Mouse (Mus musculus): ENCODE data around the gene Car7. TPM values are rescaled to one million over a fixed set of nuclear protein-coding genes. Genes with fewer than 3 reads are reported as not detected.

The Car7 gene
- polyA plus RNA-seq (2012; rRNA removed; ENCODE audit: low replicate concordance): 6.9 and 25.1 TPM in 2 replicates

DNA sequence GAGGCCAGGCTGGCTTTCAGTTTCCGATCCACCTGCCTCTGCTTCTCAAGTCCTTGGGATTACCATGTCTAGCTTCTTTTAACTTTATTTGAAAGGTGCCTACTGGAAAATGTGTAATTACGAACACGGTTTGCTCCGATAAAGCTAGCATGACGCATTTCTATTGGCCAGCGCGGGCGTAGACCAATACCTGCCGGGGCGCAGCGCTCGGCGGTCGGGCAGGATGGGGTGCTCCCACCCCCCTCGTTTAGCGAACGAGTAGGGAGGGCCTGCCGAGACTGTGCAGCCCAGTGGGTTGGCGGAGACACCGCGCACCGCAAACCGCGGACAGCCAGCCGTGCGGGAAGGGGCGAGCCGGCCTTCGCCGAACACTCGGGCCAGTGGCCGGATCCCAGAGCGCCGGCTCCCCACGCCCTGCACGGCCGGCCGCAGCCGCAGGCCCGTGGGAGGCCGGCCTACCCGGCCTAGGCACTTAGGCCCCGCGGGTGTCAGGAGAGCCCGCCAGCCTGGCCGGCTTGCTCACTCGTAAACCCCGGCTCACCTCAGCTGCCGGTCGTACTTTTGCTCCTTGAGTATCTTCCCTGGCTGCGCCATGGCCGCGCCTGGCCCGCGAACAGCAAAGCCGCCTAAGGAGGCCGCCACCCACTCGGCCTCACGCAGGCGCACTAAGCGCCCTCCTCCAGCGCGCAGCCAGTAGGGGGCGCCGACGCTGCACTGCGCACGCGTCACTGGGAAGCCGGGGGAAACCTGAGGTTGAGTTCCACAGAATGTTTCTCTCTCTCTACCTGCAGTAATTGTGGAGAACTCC lies at the start of gene Car7, which contains the start of gene Nae1:
Car7 (plus strand) TSS at position 719 of the 808 bp plus-strand sequence.
Nae1 (minus strand) TSS at position 667 of the 808 bp plus-strand sequence.

DNA sequence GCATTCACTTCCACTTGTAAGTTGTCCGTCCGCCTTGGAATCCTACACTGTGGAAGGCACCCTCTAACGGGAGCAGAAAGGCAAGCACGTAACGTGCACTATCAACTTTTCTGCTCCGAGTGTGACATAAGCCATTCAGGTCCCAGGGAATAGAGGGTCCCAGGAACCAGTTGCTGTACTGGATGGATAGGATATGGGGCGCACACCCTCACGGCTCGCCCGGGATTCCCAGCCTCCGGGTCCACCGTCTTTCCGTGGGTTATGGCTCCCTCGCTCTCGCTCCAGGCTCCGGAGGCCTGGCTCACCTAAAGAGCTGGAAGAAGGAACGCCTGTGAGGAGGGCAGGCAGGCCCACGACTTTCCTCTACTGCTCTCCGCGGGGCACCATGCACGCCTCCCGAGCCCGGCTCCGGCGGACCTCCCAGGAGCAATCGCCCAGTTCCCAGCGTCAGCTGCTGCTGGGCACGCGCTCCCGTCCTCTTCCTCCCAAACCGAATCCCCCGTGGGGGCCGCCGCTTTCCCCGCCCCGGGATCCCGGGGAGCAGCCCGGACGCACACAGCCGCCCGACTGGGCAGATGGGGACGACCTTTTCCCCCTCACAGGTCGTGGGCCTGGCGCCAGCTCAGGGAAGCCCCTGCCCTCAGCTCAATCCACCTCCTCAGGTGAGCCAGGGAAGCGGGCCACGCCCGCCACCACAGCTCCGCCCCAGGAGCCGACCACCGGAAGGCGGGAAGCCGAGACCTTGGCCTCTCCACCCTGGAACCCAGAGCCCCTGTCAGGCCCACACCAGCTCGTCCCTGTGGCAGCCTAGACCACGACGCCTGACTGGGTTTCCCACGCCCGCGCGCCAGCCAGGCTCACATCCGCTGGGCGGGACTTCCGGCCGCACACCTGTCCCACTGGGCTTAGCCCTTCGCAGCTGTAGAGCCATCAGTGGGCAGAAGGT lies 25.2 kb upstream of the Car7 start, which contains the start of gene Terb1:
Terb1 (minus strand) TSS at position 850 of the 946 bp plus-strand sequence.

DNA sequence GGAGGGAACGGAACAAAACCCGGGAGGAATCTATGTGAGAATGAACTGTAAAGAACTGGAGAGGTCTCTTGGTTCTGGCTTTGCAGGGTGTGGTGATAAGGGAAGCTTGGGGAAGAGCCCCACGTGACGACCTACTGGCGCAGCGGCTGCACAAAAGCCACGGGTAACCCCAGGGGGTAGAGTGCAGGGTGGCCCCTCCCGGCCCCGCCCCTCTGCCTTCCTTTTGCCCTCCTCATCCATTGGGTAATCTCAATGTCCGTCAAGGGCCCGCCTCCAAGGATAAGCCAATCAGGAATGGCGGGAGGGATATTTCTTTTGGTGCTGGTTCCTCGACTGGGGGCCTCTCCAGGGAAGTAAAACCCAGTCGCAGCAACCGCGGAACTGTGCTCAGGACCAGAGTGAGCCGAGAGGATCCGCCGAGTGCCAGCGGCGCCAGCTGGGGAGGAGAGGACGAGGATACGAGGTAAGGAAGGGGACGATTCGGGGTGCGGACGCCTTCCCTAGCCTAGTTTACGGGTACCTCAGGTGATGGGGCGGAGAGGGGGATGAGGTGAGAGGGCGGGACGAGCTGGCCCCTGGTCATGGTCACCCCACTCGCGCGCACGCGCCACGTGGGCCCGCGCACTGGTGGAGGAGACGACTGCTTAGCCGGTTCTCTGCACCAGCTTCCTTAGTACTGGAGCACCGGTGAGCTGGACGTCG lies 56.8 kb downstream of the Car7 start, which contains the start of gene Pdp2:
Pdp2 (plus strand) TSS at position 319 of the 702 bp plus-strand sequence.

Other genes starting within 250 kb of the Car7 start
- not detected in 2 replicates for gene Cmtm2a, start 241.5 kb upstream of the Car7 start, polyA plus RNA-seq (2012; rRNA removed; ENCODE audit: low replicate concordance)
- not detected in 2 replicates for gene Gm45711, start 224.6 kb upstream of the Car7 start, polyA plus RNA-seq (2012; rRNA removed; ENCODE audit: low replicate concordance)
- gene Cmtm1, start 224.5 kb upstream of the Car7 start, polyA plus RNA-seq (2012; rRNA removed; ENCODE audit: low replicate concordance): not detected in 2 replicates
- not detected in 2 replicates for gene Gm11020, start 213.1 kb upstream of the Car7 start, polyA plus RNA-seq (2012; rRNA removed; ENCODE audit: low replicate concordance)
- not detected in 2 replicates for gene Cmtm2b, start 212.5 kb upstream of the Car7 start, polyA plus RNA-seq (2012; rRNA removed; ENCODE audit: low replicate concordance)
- 149 and 286 TPM in 2 replicates for gene Cmtm3, start 195.3 kb upstream of the Car7 start, polyA plus RNA-seq (2012; rRNA removed; ENCODE audit: low replicate concordance)
- gene Cmtm4, start 138.9 kb upstream of the Car7 start, polyA plus RNA-seq (2012; rRNA removed; ENCODE audit: low replicate concordance): 12.0 and 20.6 TPM in 2 replicates
- gene Dync1li2, start 91.6 kb upstream of the Car7 start, polyA plus RNA-seq (2012; rRNA removed; ENCODE audit: low replicate concordance): 26.5 and 32.8 TPM in 2 replicates
- gene Terb1, start 24.8 kb upstream of the Car7 start, polyA plus RNA-seq (2012; rRNA removed; ENCODE audit: low replicate concordance): not detected in 2 replicates
- 12.8 and 19.6 TPM in 2 replicates for gene Nae1, start 52 bp upstream of the Car7 start, polyA plus RNA-seq (2012; rRNA removed; ENCODE audit: low replicate concordance)
- gene Pdp2, start 56.8 kb downstream of the Car7 start, polyA plus RNA-seq (2012; rRNA removed; ENCODE audit: low replicate concordance): 9.1 and 12.1 TPM in 2 replicates
- 0.14 and 4.5 TPM in 2 replicates for gene Cdh16, start 89.7 kb downstream of the Car7 start, polyA plus RNA-seq (2012; rRNA removed; ENCODE audit: low replicate concordance)
- gene Rrad, start 96.6 kb downstream of the Car7 start, polyA plus RNA-seq (2012; rRNA removed; ENCODE audit: low replicate concordance): 15.7 and 22.8 TPM in 2 replicates
- gene Ciao2b, start 107.3 kb downstream of the Car7 start, polyA plus RNA-seq (2012; rRNA removed; ENCODE audit: low replicate concordance): 40.4 and 45.6 TPM in 2 replicates
- 0.19 TPM in 1 of 2 replicates, not detected in the other for gene Ces2a, start 199.3 kb downstream of the Car7 start, polyA plus RNA-seq (2012; rRNA removed; ENCODE audit: low replicate concordance)